Mouse (Mus musculus): ENCODE measurements at regions not wholly inside any gene's neighbourhood (a gene's known extent, or its start where the extent isn't known, plus 50 kb on each side); places are given as distances from the start of the nearest gene placed in this dataset.

DNA sequence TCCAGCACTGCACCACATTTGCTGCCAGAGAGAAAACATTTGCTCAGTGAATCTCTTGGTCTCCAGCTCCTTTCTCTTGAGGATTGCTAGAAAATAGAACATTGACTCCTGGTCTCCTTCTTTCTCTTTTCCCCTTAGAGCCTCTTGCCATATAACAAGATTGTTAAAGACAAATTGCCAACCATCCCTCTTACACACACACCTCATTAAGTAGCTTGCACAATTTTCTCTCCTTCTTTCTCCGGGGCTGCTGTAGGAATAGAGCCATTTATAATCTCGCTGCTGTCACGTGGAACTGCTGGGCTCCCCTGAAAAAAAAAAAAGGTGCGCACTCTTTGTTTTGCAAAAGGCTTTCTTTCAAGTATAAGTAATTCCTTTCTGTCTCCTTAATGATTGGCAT is 318.6 kb upstream of the Spred2 start:
- Histone ChIP-seq H3K9me3 (ENCODE audit: control insufficient read depth, insufficient read depth, low read depth, low read length) (no peaks in the 10 kb centered on the region), H3K4me1 (ENCODE audit: control insufficient read depth in 2 of 2, insufficient read depth in 2 of 2, low read length in 2 of 2, poor library complexity in 1 of 2) (no peaks in the 10 kb centered on the region), H3K27ac (ENCODE audit: insufficient read depth, low read depth, low read length, poor library complexity, severe bottlenecking) (no peak overlapping the region), H3K9ac (ENCODE audit: insufficient read depth, low read depth, low read length, poor library complexity, severe bottlenecking) (no peak overlapping the region), H3K36me3 (ENCODE audit: control insufficient read depth, insufficient read depth, low read length, poor library complexity, severe bottlenecking) (no peaks in the 10 kb centered on the region), H3K4me3 (ENCODE audit: insufficient read depth in 1 of 2, low read depth in 1 of 2, low read length in 2 of 2, poor library complexity in 1 of 2, severe bottlenecking in 1 of 2) (no peak overlapping the region)
- in situ Hi-C loops (cut with MboI; ENCODE audit: low sequenced_read_pairs in 2 of 2, unreplicated experiment in 2 of 2) = no loop called here
- TF ChIP-seq MAFK (IDR thresholded peaks at IDR 0.05; ENCODE audit: insufficient read depth, low read depth, low read length) (no peak), HCFC1 (IDR thresholded peaks at IDR 0.05; ENCODE audit: borderline replicate concordance, insufficient read depth, low read length) (no peak), CHD2 (IDR thresholded peaks at IDR 0.05; ENCODE audit: low read depth, low read length) (no peak), ZC3H11A (IDR thresholded peaks at IDR 0.05; ENCODE audit: borderline replicate concordance, low read depth, low read length) (no peak), ZNF384 (IDR thresholded peaks at IDR 0.05; ENCODE audit: low read depth, low read length) (0 out of 2 replicates have a peak, but pooled peaks have one; percentile 43)
- no peak for DNase-seq (ENCODE audit: low read depth, low spot score)

DNA sequence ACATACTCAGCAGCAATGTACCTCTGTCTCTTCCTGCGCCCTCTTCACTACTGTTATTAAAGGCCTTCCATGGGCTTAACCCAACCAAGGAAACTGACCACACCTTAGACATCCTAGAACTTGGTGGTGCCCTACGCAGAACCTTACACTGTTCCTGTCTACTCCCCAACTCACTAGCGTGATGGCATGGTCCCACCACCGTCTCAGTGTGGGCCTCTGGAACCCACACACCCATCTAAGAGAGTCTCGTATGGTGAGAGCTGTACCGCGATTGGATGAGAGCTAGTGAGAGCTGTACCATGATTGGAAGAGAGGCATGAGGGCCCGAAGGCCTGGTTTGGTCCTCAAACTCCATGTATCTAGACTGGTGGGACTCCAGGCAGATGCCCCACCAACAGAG is 317.2 kb upstream of the Spred2 start:
- no peak for TF ChIP-seq HCFC1 (IDR thresholded peaks at IDR 0.05; ENCODE audit: borderline replicate concordance, insufficient read depth, low read length)
- TF ChIP-seq MAFK (IDR thresholded peaks at IDR 0.05; ENCODE audit: insufficient read depth, low read depth, low read length) = no peak
- no peak for TF ChIP-seq CHD2 (IDR thresholded peaks at IDR 0.05; ENCODE audit: low read depth, low read length)
- no peak for DNase-seq (ENCODE audit: low read depth, low spot score)
- no peaks in the 10 kb centered on the region for H3K9me3 ChIP-seq (ENCODE audit: control insufficient read depth, insufficient read depth, low read depth, low read length)
- in situ Hi-C loops (cut with MboI; ENCODE audit: low sequenced_read_pairs in 2 of 2, unreplicated experiment in 2 of 2) = no loop called here
- H3K9ac ChIP-seq (ENCODE audit: insufficient read depth, low read depth, low read length, poor library complexity, severe bottlenecking) = no peak overlapping the region
- H3K4me3 ChIP-seq (ENCODE audit: insufficient read depth in 1 of 2, low read depth in 1 of 2, low read length in 2 of 2, poor library complexity in 1 of 2, severe bottlenecking in 1 of 2) = no peak overlapping the region
- no peaks in the 10 kb centered on the region for H3K4me1 ChIP-seq (ENCODE audit: control insufficient read depth in 2 of 2, insufficient read depth in 2 of 2, low read length in 2 of 2, poor library complexity in 1 of 2)
- no peak overlapping the region for H3K27ac ChIP-seq (ENCODE audit: insufficient read depth, low read depth, low read length, poor library complexity, severe bottlenecking)
- H3K36me3 ChIP-seq (ENCODE audit: control insufficient read depth, insufficient read depth, low read length, poor library complexity, severe bottlenecking) = no peaks in the 10 kb centered on the region

DNA sequence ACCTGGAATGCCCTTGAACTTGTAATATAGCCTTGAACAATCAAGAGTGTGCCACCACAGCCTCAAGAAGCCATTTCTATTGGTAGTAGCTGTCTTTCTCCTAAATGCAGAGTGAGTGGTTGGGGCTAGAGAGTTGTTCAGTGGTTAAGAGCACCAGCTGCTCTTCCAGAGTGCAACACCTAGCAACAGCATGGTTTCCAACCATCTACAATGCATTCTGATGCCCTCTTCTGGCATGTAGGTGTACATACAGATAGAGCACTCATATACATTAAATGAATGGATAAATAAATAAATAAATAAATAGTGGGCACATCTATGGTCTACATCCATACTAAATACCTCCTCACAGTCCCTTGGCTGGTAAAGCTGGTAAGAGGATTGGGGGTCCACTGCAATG is 316.2 kb upstream of the Spred2 start:
- Histone ChIP-seq H3K36me3 (ENCODE audit: control insufficient read depth, insufficient read depth, low read length, poor library complexity, severe bottlenecking) (no peaks in the 10 kb centered on the region), H3K4me1 (ENCODE audit: control insufficient read depth in 2 of 2, insufficient read depth in 2 of 2, low read length in 2 of 2, poor library complexity in 1 of 2) (no peaks in the 10 kb centered on the region), H3K4me3 (ENCODE audit: insufficient read depth in 1 of 2, low read depth in 1 of 2, low read length in 2 of 2, poor library complexity in 1 of 2, severe bottlenecking in 1 of 2) (no peak overlapping the region), H3K9me3 (ENCODE audit: control insufficient read depth, insufficient read depth, low read depth, low read length) (no peaks in the 10 kb centered on the region), H3K27ac (ENCODE audit: insufficient read depth, low read depth, low read length, poor library complexity, severe bottlenecking) (no peak overlapping the region), H3K9ac (ENCODE audit: insufficient read depth, low read depth, low read length, poor library complexity, severe bottlenecking) (no peak overlapping the region)
- TF ChIP-seq HCFC1 (IDR thresholded peaks at IDR 0.05; ENCODE audit: borderline replicate concordance, insufficient read depth, low read length) (no peak), ZC3H11A (IDR thresholded peaks at IDR 0.05; ENCODE audit: borderline replicate concordance, low read depth, low read length) (peak; percentile 40; the same call in 1 of the 2 replicates), ZNF384 (IDR thresholded peaks at IDR 0.05; ENCODE audit: low read depth, low read length) (no peak)
- DNase-seq (ENCODE audit: low read depth, low spot score) = no peak
- in situ Hi-C loops (cut with MboI; ENCODE audit: low sequenced_read_pairs in 2 of 2, unreplicated experiment in 2 of 2) = no loop called here

DNA sequence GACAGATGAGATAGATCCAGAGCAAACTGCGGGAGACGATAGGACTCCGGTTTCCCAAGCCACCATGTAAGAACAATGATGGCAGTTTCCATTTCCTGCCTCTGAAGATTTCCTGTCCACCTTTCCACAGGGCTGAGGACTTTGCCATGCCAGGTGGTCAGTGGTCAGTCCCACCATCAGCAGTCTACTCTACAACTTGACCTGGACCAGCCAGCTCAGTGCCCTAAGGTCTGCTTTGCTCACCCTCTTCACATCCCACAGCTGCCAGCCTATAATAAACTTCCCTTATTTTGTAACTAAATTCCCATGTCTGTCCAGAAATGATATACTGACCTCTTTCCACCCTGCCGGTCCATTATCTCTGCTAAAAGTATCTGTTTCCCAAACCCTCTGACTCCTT is 315.7 kb upstream of the Spred2 start:
- no peak overlapping the region for H3K9ac ChIP-seq (ENCODE audit: insufficient read depth, low read depth, low read length, poor library complexity, severe bottlenecking)
- H3K4me1 ChIP-seq (ENCODE audit: control insufficient read depth in 2 of 2, insufficient read depth in 2 of 2, low read length in 2 of 2, poor library complexity in 1 of 2) = no peaks in the 10 kb centered on the region
- H3K36me3 ChIP-seq (ENCODE audit: control insufficient read depth, insufficient read depth, low read length, poor library complexity, severe bottlenecking) = no peaks in the 10 kb centered on the region
- no peak overlapping the region for H3K27ac ChIP-seq (ENCODE audit: insufficient read depth, low read depth, low read length, poor library complexity, severe bottlenecking)
- TF ChIP-seq HCFC1 (IDR thresholded peaks at IDR 0.05; ENCODE audit: borderline replicate concordance, insufficient read depth, low read length) (no peak), ZNF384 (IDR thresholded peaks at IDR 0.05; ENCODE audit: low read depth, low read length) (no peak), MAFK (IDR thresholded peaks at IDR 0.05; ENCODE audit: insufficient read depth, low read depth, low read length) (no peak), CHD2 (IDR thresholded peaks at IDR 0.05; ENCODE audit: low read depth, low read length) (no peak), ZC3H11A (IDR thresholded peaks at IDR 0.05; ENCODE audit: borderline replicate concordance, low read depth, low read length) (no peak)
- no peak overlapping the region for H3K4me3 ChIP-seq (ENCODE audit: insufficient read depth in 1 of 2, low read depth in 1 of 2, low read length in 2 of 2, poor library complexity in 1 of 2, severe bottlenecking in 1 of 2)
- DNase-seq (ENCODE audit: low read depth, low spot score) = no peak
- in situ Hi-C loops (cut with MboI; ENCODE audit: low sequenced_read_pairs in 2 of 2, unreplicated experiment in 2 of 2) = no loop called here
- H3K9me3 ChIP-seq (ENCODE audit: control insufficient read depth, insufficient read depth, low read depth, low read length) = no peaks in the 10 kb centered on the region

DNA sequence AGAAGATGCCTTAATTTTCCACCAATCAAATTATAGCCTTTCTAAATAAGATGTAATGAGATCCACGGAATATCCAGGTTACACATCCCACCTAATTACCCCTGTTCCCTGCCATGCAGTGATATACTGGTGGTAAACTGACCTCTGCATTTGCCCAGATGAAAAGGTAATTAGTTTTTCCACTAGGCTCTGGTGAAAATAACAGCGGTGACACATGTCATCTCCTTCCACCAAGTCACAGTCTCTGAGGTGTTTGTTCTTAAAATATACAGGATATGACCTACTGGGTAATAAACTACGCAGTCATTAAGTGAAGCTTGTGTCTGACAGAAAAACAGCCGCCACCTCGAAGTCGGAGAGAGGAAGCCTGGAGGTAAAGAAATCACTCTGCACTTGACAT is 313.6 kb upstream of the Spred2 start:
- no peaks in the 10 kb centered on the region for H3K9me3 ChIP-seq (ENCODE audit: control insufficient read depth, insufficient read depth, low read depth, low read length)
- H3K36me3 ChIP-seq (ENCODE audit: control insufficient read depth, insufficient read depth, low read length, poor library complexity, severe bottlenecking) = no peaks in the 10 kb centered on the region
- no peak overlapping the region for H3K9ac ChIP-seq (ENCODE audit: insufficient read depth, low read depth, low read length, poor library complexity, severe bottlenecking)
- no peaks in the 10 kb centered on the region for H3K4me1 ChIP-seq (ENCODE audit: control insufficient read depth in 2 of 2, insufficient read depth in 2 of 2, low read length in 2 of 2, poor library complexity in 1 of 2)
- in situ Hi-C loops (cut with MboI; ENCODE audit: low sequenced_read_pairs in 2 of 2, unreplicated experiment in 2 of 2) = no loop called here
- DNase-seq (ENCODE audit: low read depth, low spot score) = no peak
- TF ChIP-seq ZC3H11A (IDR thresholded peaks at IDR 0.05; ENCODE audit: borderline replicate concordance, low read depth, low read length) = no peak
- no peak for TF ChIP-seq MAFK (IDR thresholded peaks at IDR 0.05; ENCODE audit: insufficient read depth, low read depth, low read length)
- TF ChIP-seq HCFC1 (IDR thresholded peaks at IDR 0.05; ENCODE audit: borderline replicate concordance, insufficient read depth, low read length) = no peak
- TF ChIP-seq CHD2 (IDR thresholded peaks at IDR 0.05; ENCODE audit: low read depth, low read length) = no peak
- TF ChIP-seq ZNF384 (IDR thresholded peaks at IDR 0.05; ENCODE audit: low read depth, low read length) = no peak
- H3K27ac ChIP-seq (ENCODE audit: insufficient read depth, low read depth, low read length, poor library complexity, severe bottlenecking) = no peak overlapping the region
- no peak overlapping the region for H3K4me3 ChIP-seq (ENCODE audit: insufficient read depth in 1 of 2, low read depth in 1 of 2, low read length in 2 of 2, poor library complexity in 1 of 2, severe bottlenecking in 1 of 2)

Measured in ES-E14 (cell line).